Comparison of ENCODE assay signal across 8 mouse cellular contexts in the genomic region with DNA sequence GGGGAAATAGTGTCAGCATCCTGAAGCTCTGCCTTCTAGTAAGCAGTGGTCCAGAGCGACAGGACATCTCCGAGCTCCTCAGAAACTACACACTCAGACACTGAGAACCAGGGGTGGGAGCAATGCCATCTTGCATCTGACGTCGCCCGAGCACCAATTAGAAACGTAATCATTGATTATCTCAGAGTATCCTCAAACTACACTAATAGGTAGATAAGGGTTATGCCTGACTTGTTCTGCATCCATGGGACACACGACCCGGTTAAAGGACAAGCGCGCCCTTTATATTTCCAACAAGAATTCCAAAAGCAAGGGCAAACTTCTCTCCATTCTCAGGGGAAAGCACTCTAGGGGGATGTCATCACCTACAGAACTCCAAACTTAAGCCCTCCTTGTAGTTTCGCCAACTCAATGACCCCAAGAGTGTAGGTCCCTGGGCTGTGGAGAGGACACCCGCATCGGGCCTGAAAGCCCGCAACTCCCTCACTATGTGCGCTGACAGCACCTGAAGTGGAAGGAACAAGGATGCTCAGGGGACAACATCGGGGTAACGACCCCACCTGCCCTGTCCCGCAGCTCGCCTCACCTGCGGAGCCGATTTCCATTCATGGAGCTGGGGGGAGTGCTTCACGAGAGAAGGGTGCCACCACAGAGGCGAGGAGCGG. TPM values are rescaled to one million over a fixed set of nuclear protein-coding genes. Genes with fewer than 3 reads are reported as not detected.
DNase-seq lines count a peak whose midpoint lies in the region; ATAC-seq lines count a peak whose summit lies in the region.

No protein-coding gene starts in this region.

- H3K4me3 ChIP-seq in neural tube, embryonic 11.5 days (ENCODE audit: low read depth, low read length) = peak overlapping the region; percentile 91
- peak overlapping the region; percentile 75 for H3K4me3 ChIP-seq in hindbrain, embryonic 14.5 days (replicated peaks; ENCODE audit: low read length)
- H3K4me3 ChIP-seq in midbrain, embryonic 12.5 days = peak overlapping the region; percentile 69

- 2% methylated on average over 24 of the region's 24 CpGs for WGBS in neural tube, embryonic 11.5 days
- 2% methylated on average over 24 of the region's 24 CpGs for WGBS in hindbrain, embryonic 14.5 days
- WGBS in midbrain, embryonic 12.5 days = 3% methylated on average over 24 of the region's 24 CpGs

- H3K9me3 ChIP-seq in neural tube, embryonic 11.5 days (ENCODE audit: control insufficient read depth, low read length) = no peaks in the 10 kb centered on the region
- no peaks in the 10 kb centered on the region for H3K9me3 ChIP-seq in hindbrain, embryonic 14.5 days (ENCODE audit: control insufficient read depth, low read length)
- H3K9me3 ChIP-seq in midbrain, embryonic 12.5 days = no peaks in the 10 kb centered on the region

- peak overlapping the region; percentile 81 for H3K27ac ChIP-seq in neural tube, embryonic 11.5 days (ENCODE audit: low read depth, low read length)
- H3K27ac ChIP-seq in hindbrain, embryonic 14.5 days = peak overlapping the region; percentile 90
- H3K27ac ChIP-seq in midbrain, embryonic 12.5 days (replicated peaks) = peak overlapping the region; percentile 90

- H3K4me1 ChIP-seq in neural tube, embryonic 11.5 days (ENCODE audit: control insufficient read depth, insufficient read depth, low read length) = 0 out of 2 replicates have a peak, but pooled peaks cover 3% of the 10 kb centered on the region
- peaks cover 11% of the 10 kb centered on the region; the same call in 1 of the 2 replicates for H3K4me1 ChIP-seq in hindbrain, embryonic 14.5 days (replicated peaks; ENCODE audit: control insufficient read depth, insufficient read depth, low read length)
- peaks cover 12% of the 10 kb centered on the region; the same call in 1 of the 2 replicates for H3K4me1 ChIP-seq in midbrain, embryonic 12.5 days

- peak overlapping the region; percentile 92 for H3K4me2 ChIP-seq in neural tube, embryonic 11.5 days (ENCODE audit: low read depth)
- peak overlapping the region; percentile 82 for H3K4me2 ChIP-seq in hindbrain, embryonic 14.5 days (replicated peaks)
- peak overlapping the region; percentile 91 for H3K4me2 ChIP-seq in midbrain, embryonic 12.5 days (replicated peaks)

- H3K36me3 ChIP-seq in neural tube, embryonic 11.5 days (ENCODE audit: control insufficient read depth, insufficient read depth, low read length) = no peaks in the 10 kb centered on the region
- H3K36me3 ChIP-seq in hindbrain, embryonic 14.5 days (replicated peaks; ENCODE audit: control insufficient read depth, insufficient read depth) = 0 out of 2 replicates have a peak, but pooled peaks cover 2% of the 10 kb centered on the region
- no peaks in the 10 kb centered on the region for H3K36me3 ChIP-seq in midbrain, embryonic 12.5 days

- no peak for DNase-seq in neural tube, embryonic 11.5 days (ENCODE audit: low spot score)
- no peak for DNase-seq in neural tube, embryonic 10.5 days (ENCODE audit: extremely low spot score, low spot score)
- DNase-seq in embryo, embryonic 9.5 days (ENCODE audit: extremely low spot score) = peak; percentile 1
- DNase-seq in hindbrain, embryonic 14.5 days (ENCODE audit: low spot score) = peak; percentile 28
- no peak for DNase-seq in Muller cell, postnatal 12 days (ENCODE audit: inconsistent ontology term)
- no peak for DNase-seq in layer of hippocampus, postnatal 10 days (ENCODE audit: low spot score in 2 of 2)
- no peak for DNase-seq in adrenal gland, postnatal 4 days (ENCODE audit: low spot score in 2 of 2)

- no peak; the same call in 1 of the 2 replicates for ATAC-seq in neural tube, embryonic 11.5 days (ENCODE audit: insufficient read depth, low FRiP score, low TSS enrichment)
- peak; percentile 59 for ATAC-seq in hindbrain, embryonic 14.5 days (ENCODE audit: low FRiP score)
- peak; percentile 73 for ATAC-seq in midbrain, embryonic 12.5 days (ENCODE audit: low FRiP score, low read depth)

- H3K9ac ChIP-seq in neural tube, embryonic 11.5 days (ENCODE audit: low read length) = peak overlapping the region; percentile 87
- H3K9ac ChIP-seq in hindbrain, embryonic 14.5 days = peak overlapping the region; percentile 81
- peak overlapping the region; percentile 89 for H3K9ac ChIP-seq in midbrain, embryonic 12.5 days (replicated peaks)

- H3K27me3 ChIP-seq in neural tube, embryonic 11.5 days (ENCODE audit: control insufficient read depth, insufficient read depth, low read length) = no peaks in the 10 kb centered on the region
- no peaks in the 10 kb centered on the region for H3K27me3 ChIP-seq in hindbrain, embryonic 14.5 days (ENCODE audit: control insufficient read depth, insufficient read depth, low read length)
- no peaks in the 10 kb centered on the region for H3K27me3 ChIP-seq in midbrain, embryonic 12.5 days

RNA-seq across cellular contexts. Expression of gene Ago3, which starts 0.5 kb away (rescaled TPM):
- 9.8 and 14.6 TPM in 2 replicates for polyA plus RNA-seq in neural tube, embryonic 11.5 days (2014; fragmentation: Nextera tagmentation; extraction: Ambion mirVana)
- 14.3 and 19.7 TPM in 2 replicates for polyA plus RNA-seq in hindbrain, embryonic 14.5 days (2014; fragmentation: Nextera tagmentation; extraction: Ambion mirVana)
- polyA plus RNA-seq in midbrain, embryonic 12.5 days (2016; fragmentation: Nextera tagmentation; extraction: Ambion mirVana) = 19.3 and 19.9 TPM in 2 replicates
- 10 to 100 TPM; 29.0 to 36.1 TPM for total RNA-seq in layer of hippocampus, postnatal 10 days (2021)
- total RNA-seq in adrenal gland, postnatal 4 days (2021) = 10 to 100 TPM; 16.2 to 21.6 TPM

RNA-seq across cellular contexts. Expression of gene Ago1, which starts 39.6 kb away (rescaled TPM):
- 23.2 and 26.3 TPM in 2 replicates for polyA plus RNA-seq in neural tube, embryonic 11.5 days (2014; fragmentation: Nextera tagmentation; extraction: Ambion mirVana)
- polyA plus RNA-seq in hindbrain, embryonic 14.5 days (2014; fragmentation: Nextera tagmentation; extraction: Ambion mirVana) = 14.3 and 15.0 TPM in 2 replicates
- 21.7 and 24.0 TPM in 2 replicates for polyA plus RNA-seq in midbrain, embryonic 12.5 days (2016; fragmentation: Nextera tagmentation; extraction: Ambion mirVana)
- 10 to 100 TPM; 80.6 to 83.2 TPM for total RNA-seq in layer of hippocampus, postnatal 10 days (2021)
- total RNA-seq in adrenal gland, postnatal 4 days (2021) = 10 to 100 TPM; 44.7 to 48.4 TPM

Comparison
In these comparisons a context has a peak if more than half of its experiments do, and no peak if none do; other contexts are left out.
1. DNase-seq: peak in embryo, embryonic 9.5 days (single experiment) and hindbrain, embryonic 14.5 days (single experiment); none in neural tube, embryonic 11.5 days (single experiment), neural tube, embryonic 10.5 days (single experiment), Muller cell, postnatal 12 days (single experiment), layer of hippocampus, postnatal 10 days (0 of 2) and adrenal gland, postnatal 4 days (0 of 2).
2. Peak in every context shown above with its lines, with median percentiles within 50 percentile points of each other: H3K27ac ChIP-seq, H3K4me2 ChIP-seq, H3K4me3 ChIP-seq and H3K9ac ChIP-seq.